Mouse (Mus musculus) cerebellum, adult 11 months (tissue): ENCODE data around the gene Kdelr3.

Experiments used
- DNase-seq: peaks from one replicate; pipeline ENCODE4 v3.0.0; 2022

The Kdelr3 gene

GRCm38 (mm10) chr15:79576947-79577346 is 60.7 kb downstream of the Kdelr3 start:
- no peak for DNase-seq
